Mouse (Mus musculus): ENCODE data around the gene Dync1li1. TPM values are rescaled to one million over a fixed set of nuclear protein-coding genes. Genes with fewer than 3 reads are reported as not detected.
A peak's percentile ranks its signal among the peaks of the same experiment; 100 is the strongest.

Gene Dync1li1
- polyA plus RNA-seq, 1 experiment = 17.8 TPM

DNA sequence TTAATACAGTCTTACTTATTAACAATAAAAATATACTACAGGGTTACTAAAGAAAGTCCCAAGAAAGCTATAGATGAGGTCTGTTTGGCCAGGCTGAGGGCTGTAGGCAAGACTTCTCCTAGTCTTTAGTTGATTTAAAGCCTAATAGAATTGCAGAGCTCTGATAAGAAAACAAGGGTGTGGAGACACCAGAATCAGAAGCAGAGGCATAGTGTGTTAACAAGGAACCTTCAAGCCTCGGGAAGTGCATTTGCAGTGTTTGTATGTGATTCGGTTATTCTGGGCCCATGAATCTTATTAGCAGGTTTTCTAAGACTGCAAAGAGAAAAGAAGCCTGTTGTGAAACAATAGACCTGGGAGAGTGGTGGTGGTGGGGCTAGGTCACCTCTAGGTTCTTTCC, 44.6 kb downstream of the Dync1li1 start:
- WGBS = 67% methylated on average over 2 of the region's 2 CpGs
- no peak for TF ChIP-seq POLR2A (IDR thresholded peaks at IDR 0.05; ENCODE audit: borderline replicate concordance, extremely low read depth, low read depth, low read length)
- TF ChIP-seq CTCF (IDR thresholded peaks at IDR 0.05; ENCODE audit: insufficient read depth, low read length) = no peak
- peaks cover 20% of the 10 kb centered on the region for H3K4me1 ChIP-seq (ENCODE audit: control insufficient read depth, insufficient read depth, low read length)
- no peak overlapping the region for H3K4me3 ChIP-seq (replicated peaks; ENCODE audit: extremely low read depth, low read depth, low read length)
- DNase-seq = no peak

DNA sequence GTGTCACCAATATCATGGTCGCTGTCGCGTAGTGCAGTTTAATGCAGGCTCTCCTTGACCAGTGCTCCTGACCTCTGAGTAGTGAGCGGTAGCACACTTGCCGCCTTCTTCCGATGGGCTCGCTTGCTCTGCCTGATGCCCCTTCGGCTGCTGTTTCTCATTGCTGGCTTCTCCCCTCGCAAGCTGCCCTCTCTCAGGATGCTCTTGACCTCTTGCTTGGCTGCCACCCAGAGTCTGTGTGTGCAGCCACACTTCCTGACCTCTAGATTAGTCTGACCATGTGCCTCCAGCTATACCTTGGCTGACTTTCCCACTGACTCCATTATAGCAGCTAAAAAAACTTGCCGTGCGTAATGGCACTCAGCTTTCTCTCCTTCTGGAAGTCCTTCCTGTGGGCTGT, 47.9 kb downstream of the Dync1li1 start:
- Histone ChIP-seq H3K4me3 (replicated peaks; ENCODE audit: extremely low read depth, low read depth, low read length) (peak overlapping the region; percentile 11), H3K4me1 (ENCODE audit: control insufficient read depth, insufficient read depth, low read length) (peaks cover 20% of the 10 kb centered on the region)
- peak; percentile 45 for DNase-seq
- 26% methylated on average over 11 of the region's 11 CpGs for WGBS
- TF ChIP-seq CTCF (IDR thresholded peaks at IDR 0.05; ENCODE audit: insufficient read depth, low read length) (no peak), POLR2A (IDR thresholded peaks at IDR 0.05; ENCODE audit: borderline replicate concordance, extremely low read depth, low read depth, low read length) (no peak)

DNA sequence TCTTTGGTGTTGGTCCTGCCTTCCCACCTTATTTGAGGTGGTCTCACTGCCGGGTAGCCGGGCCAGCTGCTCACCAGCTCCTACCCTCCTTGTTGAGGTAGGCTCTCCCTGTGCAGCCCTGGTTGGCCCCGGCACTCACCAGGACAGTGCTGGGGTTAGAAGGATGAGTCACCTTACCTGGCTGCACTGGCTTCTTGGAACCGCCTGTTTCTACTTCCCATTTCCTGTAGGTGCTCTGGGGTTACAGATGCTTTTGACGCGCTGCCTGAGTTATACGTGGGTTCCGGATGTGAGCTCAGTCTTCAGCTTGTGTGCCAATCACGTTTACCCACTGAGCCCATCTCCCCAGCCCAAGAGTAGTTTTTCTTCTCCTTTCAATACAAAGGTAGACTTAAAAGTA, 51.7 kb downstream of the Dync1li1 start:
- H3K4me3 ChIP-seq (replicated peaks; ENCODE audit: extremely low read depth, low read depth, low read length) = no peak overlapping the region
- DNase-seq = no peak
- TF ChIP-seq POLR2A (IDR thresholded peaks at IDR 0.05; ENCODE audit: borderline replicate concordance, extremely low read depth, low read depth, low read length) (no peak), CTCF (IDR thresholded peaks at IDR 0.05; ENCODE audit: insufficient read depth, low read length) (no peak)
- WGBS = 74% methylated on average over 9 of the region's 9 CpGs
- H3K4me1 ChIP-seq (ENCODE audit: control insufficient read depth, insufficient read depth, low read length) = peaks cover 14% of the 10 kb centered on the region

GRCm38 (mm10) chr9:114742731-114743130, 54.1 kb downstream of the Dync1li1 start:
- H3K4me1 ChIP-seq (ENCODE audit: control insufficient read depth, insufficient read depth, low read length) = peaks cover 4% of the 10 kb centered on the region
- WGBS = 21% methylated on average over 2 of the region's 2 CpGs
- no peak for TF ChIP-seq CTCF (IDR thresholded peaks at IDR 0.05; ENCODE audit: insufficient read depth, low read length)
- no peak overlapping the region for H3K4me3 ChIP-seq (replicated peaks; ENCODE audit: extremely low read depth, low read depth, low read length)
- DNase-seq = no peak

GRCm38 (mm10) chr9:114745163-114745562, 56.6 kb downstream of the Dync1li1 start:
- Histone ChIP-seq H3K4me1 (ENCODE audit: control insufficient read depth, insufficient read depth, low read length) (peaks cover 4% of the 10 kb centered on the region), H3K4me3 (replicated peaks; ENCODE audit: extremely low read depth, low read depth, low read length) (no peak overlapping the region)
- no peak for TF ChIP-seq CTCF (IDR thresholded peaks at IDR 0.05; ENCODE audit: insufficient read depth, low read length)
- no peak for TF ChIP-seq POLR2A (IDR thresholded peaks at IDR 0.05; ENCODE audit: borderline replicate concordance, extremely low read depth, low read depth, low read length)
- 64% methylated on average over 4 of the region's 4 CpGs for WGBS
- no peak for DNase-seq

- TF ChIP-seq CTCF (IDR thresholded peaks at IDR 0.05; ENCODE audit: insufficient read depth, low read length) = no peak
- no peak for TF ChIP-seq POLR2A (IDR thresholded peaks at IDR 0.05; ENCODE audit: borderline replicate concordance, extremely low read depth, low read depth, low read length)
- DNase-seq = no peak
- Histone ChIP-seq H3K4me3 (replicated peaks; ENCODE audit: extremely low read depth, low read depth, low read length) (no peak overlapping the region), H3K4me1 (ENCODE audit: control insufficient read depth, insufficient read depth, low read length) (peaks cover 4% of the 10 kb centered on the region)
- 45% methylated on average over 4 of the region's 4 CpGs for WGBS
Measured at GRCm38 (mm10) chr9:114745654-114746053, 57.1 kb downstream of the Dync1li1 start.

DNA sequence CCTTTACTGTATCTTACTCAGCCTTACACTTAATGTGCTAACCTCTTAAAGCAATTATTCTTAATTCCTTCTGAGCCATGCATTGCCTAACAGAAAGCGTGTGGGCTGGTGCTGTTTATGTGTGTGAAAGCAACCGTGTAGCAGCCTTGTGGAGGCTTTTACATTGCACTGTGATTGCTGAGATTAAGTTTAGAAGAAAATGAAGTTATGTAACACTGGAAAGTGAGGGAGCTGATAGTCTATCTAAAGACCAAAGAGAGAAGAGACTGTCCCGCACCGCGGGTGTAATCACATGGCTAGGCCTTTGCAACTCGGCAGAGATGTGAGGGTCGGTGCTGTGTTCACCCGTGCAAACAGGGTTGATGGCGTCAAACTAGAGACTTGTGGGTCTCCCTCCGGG, 58.4 kb downstream of the Dync1li1 start:
- DNase-seq = no peak
- 82% methylated on average over 10 of the region's 10 CpGs for WGBS
- Histone ChIP-seq H3K4me1 (ENCODE audit: control insufficient read depth, insufficient read depth, low read length) (peaks cover 4% of the 10 kb centered on the region), H3K4me3 (replicated peaks; ENCODE audit: extremely low read depth, low read depth, low read length) (no peak overlapping the region)
- TF ChIP-seq POLR2A (IDR thresholded peaks at IDR 0.05; ENCODE audit: borderline replicate concordance, extremely low read depth, low read depth, low read length) = no peak
- TF ChIP-seq CTCF (IDR thresholded peaks at IDR 0.05; ENCODE audit: insufficient read depth, low read length) = no peak

GRCm38 (mm10) chr9:114747466-114747865, 58.9 kb downstream of the Dync1li1 start:
- TF ChIP-seq CTCF (IDR thresholded peaks at IDR 0.05; ENCODE audit: insufficient read depth, low read length) (no peak), POLR2A (IDR thresholded peaks at IDR 0.05; ENCODE audit: borderline replicate concordance, extremely low read depth, low read depth, low read length) (no peak)
- Histone ChIP-seq H3K4me1 (ENCODE audit: control insufficient read depth, insufficient read depth, low read length) (peaks cover under 1% of the 10 kb centered on the region), H3K4me3 (replicated peaks; ENCODE audit: extremely low read depth, low read depth, low read length) (no peak overlapping the region)
- 89% methylated on average over 12 of the region's 12 CpGs for WGBS
- DNase-seq = no peak

DNA sequence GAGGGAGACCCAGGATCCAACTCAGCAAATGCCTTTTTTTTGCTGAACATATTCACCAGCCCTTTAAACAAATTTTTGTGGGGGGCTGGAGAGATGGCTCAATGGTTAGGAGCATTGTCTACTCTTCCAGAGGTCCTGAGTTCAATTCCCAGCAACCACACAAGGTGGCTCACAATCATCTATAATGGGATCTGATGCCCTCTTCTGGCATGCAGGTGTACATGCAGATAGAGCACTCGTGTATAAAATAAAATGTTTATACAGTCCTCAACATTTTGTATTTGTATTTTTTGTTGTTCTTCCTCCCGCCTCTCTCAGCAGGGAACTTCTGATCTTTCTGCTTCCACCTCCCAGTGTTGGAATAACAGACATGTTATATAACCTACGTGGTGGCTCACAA, 63.0 kb downstream of the Dync1li1 start:
- no peak overlapping the region for H3K4me3 ChIP-seq (replicated peaks; ENCODE audit: extremely low read depth, low read depth, low read length)
- TF ChIP-seq CTCF (IDR thresholded peaks at IDR 0.05; ENCODE audit: insufficient read depth, low read length) (no peak), POLR2A (IDR thresholded peaks at IDR 0.05; ENCODE audit: borderline replicate concordance, extremely low read depth, low read depth, low read length) (no peak)
- H3K4me1 ChIP-seq (ENCODE audit: control insufficient read depth, insufficient read depth, low read length) = no peaks in the 10 kb centered on the region
- no peak for DNase-seq
- WGBS = 75% methylated on average over 3 of the region's 3 CpGs

DNA sequence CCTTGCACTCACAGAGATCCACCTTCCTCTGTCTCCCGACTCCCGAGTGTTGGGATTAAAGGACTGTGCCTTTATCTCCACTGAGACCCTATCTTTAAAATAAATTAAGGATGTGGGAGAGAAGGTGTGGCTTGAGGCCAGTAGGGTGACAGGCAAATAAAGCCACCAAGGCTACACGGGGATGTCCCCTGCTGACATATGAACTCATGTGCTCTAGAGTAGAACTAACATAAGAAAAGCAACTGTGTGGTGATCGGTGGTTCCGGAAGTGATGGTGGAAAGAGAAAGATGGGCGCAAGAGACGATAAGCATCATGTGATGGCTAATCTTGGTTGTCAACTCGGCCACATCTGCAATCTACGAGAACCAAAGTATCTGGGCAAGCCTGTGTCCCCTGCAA, 63.7 kb downstream of the Dync1li1 start:
- H3K4me3 ChIP-seq (replicated peaks; ENCODE audit: extremely low read depth, low read depth, low read length) = no peak overlapping the region
- TF ChIP-seq CTCF (IDR thresholded peaks at IDR 0.05; ENCODE audit: insufficient read depth, low read length) (no peak), POLR2A (IDR thresholded peaks at IDR 0.05; ENCODE audit: borderline replicate concordance, extremely low read depth, low read depth, low read length) (no peak)
- DNase-seq = no peak
- WGBS = 58% methylated on average over 9 of the region's 9 CpGs
- H3K4me1 ChIP-seq (ENCODE audit: control insufficient read depth, insufficient read depth, low read length) = no peaks in the 10 kb centered on the region

Measured in lung, adult 2 months (tissue).